Mouse (Mus musculus): Measurements from ENCODE around the gene Ms4a6c. TPM values are rescaled to one million over a fixed set of nuclear protein-coding genes. Genes with fewer than 3 reads are reported as not detected.
"Not testable (repeated sequence)": the region's sequence is repeated elsewhere in the genome, so short reads cannot be mapped to it uniquely, and the experiment has no call there.

Ms4a6c gene
- total and polyA plus RNA-seq, 2 experiments from 2014 or later, result 2.3 to 3.3 TPM

- H3K4me1 ChIP-seq (ENCODE audit: insufficient read depth, low read length), result no peaks in the 10 kb centered on the region
Measured at GRCm38 (mm10) chr19:11466471-11466870, 2.7 kb upstream of the Ms4a6c start.

GRCm38 (mm10) chr19:11468361-11468760 lies 805 bp upstream of the Ms4a6c start:
- WGBS, result 63% methylated on average over 1 of the region's 1 CpGs

More at GRCm38 (mm10) chr19:11466471-11466870, 2.7 kb upstream of the Ms4a6c start:
- DNase-seq (ENCODE audit: low spot score) (no peak), ATAC-seq (no peak)
- H3K9me3 ChIP-seq (ENCODE audit: low read length), result no peaks in the 10 kb centered on the region
- H3K36me3 ChIP-seq (ENCODE audit: insufficient read depth, low read length), result no peaks in the 10 kb centered on the region
- TF ChIP-seq CTCF (IDR thresholded peaks at IDR 0.05; ENCODE audit: low read depth), result no peak
- no peak overlapping the region for H3K9ac ChIP-seq (replicated peaks; ENCODE audit: low read length)
- no peak overlapping the region for H3K27ac ChIP-seq
- H3K27me3 ChIP-seq (ENCODE audit: insufficient read depth, low read length), result no peaks in the 10 kb centered on the region
- no peak overlapping the region for H3K4me3 ChIP-seq (ENCODE audit: low read length)
- WGBS, result 77% methylated on average over 5 of the region's 5 CpGs
- no peak overlapping the region for H3K4me2 ChIP-seq (ENCODE audit: low read depth, low read length)

GRCm38 (mm10) chr19:11479714-11480113 lies 10.5 kb downstream of the Ms4a6c start:
- DNase-seq (ENCODE audit: low spot score) (no peak), ATAC-seq (no peak)
- Histone ChIP-seq H3K9me3 (ENCODE audit: low read length) (no peaks in the 10 kb centered on the region), H3K4me1 (ENCODE audit: insufficient read depth, low read length) (no peaks in the 10 kb centered on the region), H3K9ac (replicated peaks; ENCODE audit: low read length) (no peak overlapping the region), H3K4me2 (ENCODE audit: low read depth, low read length) (no peak overlapping the region), H3K27ac (no peak overlapping the region), H3K4me3 (ENCODE audit: low read length) (no peak overlapping the region), H3K27me3 (ENCODE audit: insufficient read depth, low read length) (no peaks in the 10 kb centered on the region), H3K36me3 (ENCODE audit: insufficient read depth, low read length) (no peaks in the 10 kb centered on the region)
- 89% methylated on average over 2 of the region's 2 CpGs for WGBS
- TF ChIP-seq CTCF (IDR thresholded peaks at IDR 0.05; ENCODE audit: low read depth), result no peak

More at GRCm38 (mm10) chr19:11468361-11468760, 805 bp upstream of the Ms4a6c start:
- H3K9me3 ChIP-seq (ENCODE audit: low read length); H3K27ac ChIP-seq; H3K4me1 ChIP-seq (ENCODE audit: insufficient read depth, low read length); H3K36me3 ChIP-seq (ENCODE audit: insufficient read depth, low read length); DNase-seq (ENCODE audit: low spot score); ATAC-seq; H3K4me3 ChIP-seq (ENCODE audit: low read length); H3K27me3 ChIP-seq (ENCODE audit: insufficient read depth, low read length); H3K4me2 ChIP-seq (ENCODE audit: low read depth, low read length); H3K9ac ChIP-seq (replicated peaks; ENCODE audit: low read length): not testable (repeated sequence)

GRCm38 (mm10) chr19:11482684-11483083 lies 13.5 kb downstream of the Ms4a6c start:
- Histone ChIP-seq H3K27me3 (ENCODE audit: insufficient read depth, low read length) (no peaks in the 10 kb centered on the region), H3K9ac (replicated peaks; ENCODE audit: low read length) (no peak overlapping the region), H3K4me2 (ENCODE audit: low read depth, low read length) (no peak overlapping the region), H3K36me3 (ENCODE audit: insufficient read depth, low read length) (no peaks in the 10 kb centered on the region), H3K27ac (no peak overlapping the region), H3K4me3 (ENCODE audit: low read length) (no peak overlapping the region), H3K9me3 (ENCODE audit: low read length) (no peaks in the 10 kb centered on the region), H3K4me1 (ENCODE audit: insufficient read depth, low read length) (no peaks in the 10 kb centered on the region)
- 90% methylated on average over 2 of the region's 2 CpGs for WGBS
- ATAC-seq, result no peak
- TF ChIP-seq CTCF (IDR thresholded peaks at IDR 0.05; ENCODE audit: low read depth), result no peak
- DNase-seq (ENCODE audit: low spot score), result no peak

GRCm38 (mm10) chr19:11483941-11484340 lies 14.8 kb downstream of the Ms4a6c start:
- ATAC-seq (no peak), DNase-seq (ENCODE audit: low spot score) (no peak)
- Histone ChIP-seq H3K27me3 (ENCODE audit: insufficient read depth, low read length) (no peaks in the 10 kb centered on the region), H3K4me2 (ENCODE audit: low read depth, low read length) (no peak overlapping the region), H3K27ac (no peak overlapping the region), H3K36me3 (ENCODE audit: insufficient read depth, low read length) (no peaks in the 10 kb centered on the region), H3K9ac (replicated peaks; ENCODE audit: low read length) (no peak overlapping the region), H3K9me3 (ENCODE audit: low read length) (no peaks in the 10 kb centered on the region), H3K4me3 (ENCODE audit: low read length) (no peak overlapping the region), H3K4me1 (ENCODE audit: insufficient read depth, low read length) (no peaks in the 10 kb centered on the region)
- no peak for TF ChIP-seq CTCF (IDR thresholded peaks at IDR 0.05; ENCODE audit: low read depth)
- 80% methylated on average over 4 of the region's 4 CpGs for WGBS

GRCm38 (mm10) chr19:11484388-11484787 lies 15.2 kb downstream of the Ms4a6c start:
- WGBS, result 91% methylated on average over 3 of the region's 3 CpGs
- Histone ChIP-seq H3K4me3 (ENCODE audit: low read length) (no peak overlapping the region), H3K4me2 (ENCODE audit: low read depth, low read length) (no peak overlapping the region), H3K4me1 (ENCODE audit: insufficient read depth, low read length) (no peaks in the 10 kb centered on the region), H3K9ac (replicated peaks; ENCODE audit: low read length) (no peak overlapping the region), H3K27me3 (ENCODE audit: insufficient read depth, low read length) (no peaks in the 10 kb centered on the region), H3K27ac (no peak overlapping the region), H3K9me3 (ENCODE audit: low read length) (no peaks in the 10 kb centered on the region), H3K36me3 (ENCODE audit: insufficient read depth, low read length) (no peaks in the 10 kb centered on the region)
- DNase-seq (ENCODE audit: low spot score) (no peak), ATAC-seq (no peak)
- TF ChIP-seq CTCF (IDR thresholded peaks at IDR 0.05; ENCODE audit: low read depth), result no peak

- H3K27me3 ChIP-seq (ENCODE audit: insufficient read depth, low read length), result no peaks in the 10 kb centered on the region
- ATAC-seq (no peak), DNase-seq (ENCODE audit: low spot score) (no peak)
- H3K27ac ChIP-seq, result no peak overlapping the region
- no peak for TF ChIP-seq CTCF (IDR thresholded peaks at IDR 0.05; ENCODE audit: low read depth)
- 89% methylated on average over 3 of the region's 3 CpGs for WGBS
- H3K9me3 ChIP-seq (ENCODE audit: low read length), result no peaks in the 10 kb centered on the region
- H3K4me3 ChIP-seq (ENCODE audit: low read length), result no peak overlapping the region
- H3K4me2 ChIP-seq (ENCODE audit: low read depth, low read length), result no peak overlapping the region
- no peaks in the 10 kb centered on the region for H3K36me3 ChIP-seq (ENCODE audit: insufficient read depth, low read length)
- no peak overlapping the region for H3K9ac ChIP-seq (replicated peaks; ENCODE audit: low read length)
- no peaks in the 10 kb centered on the region for H3K4me1 ChIP-seq (ENCODE audit: insufficient read depth, low read length)
Measured at GRCm38 (mm10) chr19:11485266-11485665, 16.1 kb downstream of the Ms4a6c start.

All from hindbrain, postnatal 0 days (tissue).